In genomic region chr1:36228461-36228860, GRCm38 (mm10) we compare ENCODE assay signal across 19 mouse cellular contexts.
"Had no signal": no experiment of that assay in that cellular context is flagged by ENCODE, and none has a peak within 500 bp of the region (broad histone marks: within the 10 kb centered on the region; RNA-seq: fewer than 3 reads in every experiment).

No protein-coding gene starts in this region.

- H3K4me1 ChIP-seq: liver, embryonic 15.5 days; midbrain, embryonic 10.5 days; midbrain, embryonic 13.5 days; neural tube, embryonic 13.5 days; neural tube, embryonic 15.5 days had no signal

- H3K4me3 ChIP-seq: liver, embryonic 15.5 days; midbrain, embryonic 10.5 days; midbrain, embryonic 13.5 days; myocyte; neural tube, embryonic 13.5 days; neural tube, embryonic 15.5 days had no signal

- H3K4me2 ChIP-seq: liver, embryonic 15.5 days; lung, embryonic 14.5 days; midbrain, embryonic 13.5 days; neural tube, embryonic 13.5 days; neural tube, embryonic 15.5 days had no signal

- ATAC-seq: midbrain, embryonic 13.5 days; midbrain, embryonic 16.5 days had no signal

- H3K9ac ChIP-seq: liver, embryonic 15.5 days; lung, embryonic 14.5 days; midbrain, embryonic 13.5 days; neural tube, embryonic 13.5 days; neural tube, embryonic 15.5 days had no signal

- H3K27ac ChIP-seq: liver, embryonic 15.5 days; midbrain, embryonic 10.5 days; midbrain, embryonic 13.5 days; neural tube, embryonic 13.5 days; neural tube, embryonic 15.5 days had no signal

- H3K9me3 ChIP-seq: liver, embryonic 15.5 days; midbrain, embryonic 10.5 days; midbrain, embryonic 13.5 days; neural tube, embryonic 13.5 days; neural tube, embryonic 15.5 days had no signal

- H3K27me3 ChIP-seq: liver, embryonic 15.5 days; midbrain, embryonic 13.5 days; neural tube, embryonic 13.5 days; neural tube, embryonic 15.5 days had no signal

- DNase-seq: lung, adult 18-20 months; lung, embryonic 14.5 days; lung, postnatal 10 days; lung, postnatal 4 days; retina, postnatal 1 day; right cerebral cortex, adult 18-20 months; right cerebral cortex, postnatal 25 days; right cerebral cortex, postnatal 4 days; spleen, adult 18-20 months; thymus, adult 18-20 months; thymus, postnatal 25 days; thymus, postnatal 4 days had no signal
